Mouse (Mus musculus): Measurements from ENCODE around the gene Clic5.

The Clic5 gene

DNA sequence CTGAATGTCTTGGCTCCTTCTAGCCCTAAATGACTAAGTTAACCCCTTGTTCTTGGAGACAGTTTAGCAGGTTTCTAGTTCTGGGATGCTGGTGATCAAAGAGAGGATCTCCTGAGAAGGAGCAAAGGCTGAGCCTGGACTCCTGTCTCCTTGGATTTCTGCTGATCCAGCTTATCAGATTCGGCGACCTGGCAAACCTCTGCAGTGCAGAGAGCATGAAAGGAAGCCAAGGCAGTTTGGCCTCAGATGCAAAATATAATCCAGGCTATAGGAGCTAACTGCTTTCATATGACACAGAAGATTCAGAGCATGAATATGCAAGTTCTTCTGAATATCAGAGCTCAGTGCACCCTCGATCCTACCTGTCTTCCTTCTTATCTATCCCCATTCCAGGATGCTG, 83.0 kb downstream of the Clic5 start:
- no peak for DNase-seq

DNA sequence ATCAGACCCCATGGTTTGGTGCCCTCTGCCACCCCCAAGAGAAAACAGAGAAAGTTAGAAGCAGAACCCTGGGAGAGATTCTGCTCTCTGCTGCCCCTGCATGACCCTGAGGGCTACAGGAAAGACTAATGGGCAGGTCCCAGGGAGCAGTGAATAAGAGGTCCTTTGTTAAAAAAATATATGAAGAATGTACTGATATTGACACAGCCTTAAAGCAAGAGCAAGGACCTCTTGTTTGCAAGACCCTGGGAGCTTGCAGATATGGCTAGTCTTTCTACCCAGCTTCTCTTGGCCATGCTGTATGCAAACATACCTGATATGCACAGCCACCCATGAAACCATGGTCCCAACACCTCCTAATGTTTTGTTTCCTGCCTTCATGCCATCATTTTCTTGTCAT, 86.4 kb downstream of the Clic5 start:
- no peak for DNase-seq

DNA sequence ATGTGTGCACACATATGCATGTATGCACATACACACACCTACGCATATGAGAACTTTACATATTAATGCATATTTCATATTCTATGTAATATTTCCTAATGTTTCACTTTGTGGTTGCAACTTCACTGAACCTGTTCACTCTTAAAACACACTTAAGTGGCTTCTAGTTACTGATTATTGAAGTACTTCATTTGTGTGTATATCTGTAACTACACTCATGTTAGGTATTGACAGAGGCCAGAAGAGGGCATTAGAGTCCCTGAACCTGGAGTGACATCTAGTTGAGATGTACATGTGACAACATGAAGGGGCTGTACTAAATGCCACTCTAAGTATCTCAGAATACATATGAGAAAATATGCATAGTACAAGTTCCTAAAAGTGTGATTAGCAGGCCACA, 99.9 kb downstream of the Clic5 start:
- no peak for DNase-seq

DNA sequence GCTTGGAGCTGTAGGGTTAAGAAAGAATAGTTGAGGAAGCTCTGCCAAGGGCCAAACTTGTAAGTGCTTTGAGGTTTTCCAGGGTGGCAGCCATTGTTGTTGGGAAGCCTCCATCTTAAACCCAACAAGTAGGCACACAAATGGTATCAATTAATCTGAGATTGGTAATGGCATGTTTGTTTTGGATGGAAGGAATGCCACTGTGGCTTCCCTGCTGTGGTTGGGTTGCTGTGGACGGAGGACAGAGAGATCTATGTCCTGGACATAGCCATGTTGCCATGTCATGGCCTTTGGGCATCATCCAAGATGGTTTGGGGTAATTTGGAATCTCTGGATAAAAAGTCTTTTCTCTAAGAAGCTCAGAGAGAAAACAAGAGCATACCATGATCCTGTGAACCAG, 108.8 kb downstream of the Clic5 start:
- no peak for DNase-seq

DNA sequence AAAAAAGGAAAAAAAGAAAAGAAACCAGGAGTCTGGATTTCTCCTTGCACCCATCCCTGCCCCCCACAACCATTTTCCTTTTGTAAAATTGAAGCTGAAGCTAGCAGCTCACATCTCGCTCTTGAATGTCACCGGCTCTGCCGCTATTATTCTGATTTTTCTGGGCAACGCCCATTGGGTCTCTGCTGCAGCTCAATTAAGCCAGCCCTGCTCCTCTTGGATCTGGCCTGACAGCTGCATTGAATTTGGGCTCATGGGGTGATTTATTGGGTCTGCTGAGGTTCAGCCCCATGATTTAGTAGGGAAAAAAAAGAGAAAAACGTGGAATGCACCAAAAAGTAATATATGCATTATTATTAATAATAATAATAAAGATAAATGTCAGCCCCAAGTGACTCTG, 111.9 kb downstream of the Clic5 start:
- DNase-seq, result no peak

DNA sequence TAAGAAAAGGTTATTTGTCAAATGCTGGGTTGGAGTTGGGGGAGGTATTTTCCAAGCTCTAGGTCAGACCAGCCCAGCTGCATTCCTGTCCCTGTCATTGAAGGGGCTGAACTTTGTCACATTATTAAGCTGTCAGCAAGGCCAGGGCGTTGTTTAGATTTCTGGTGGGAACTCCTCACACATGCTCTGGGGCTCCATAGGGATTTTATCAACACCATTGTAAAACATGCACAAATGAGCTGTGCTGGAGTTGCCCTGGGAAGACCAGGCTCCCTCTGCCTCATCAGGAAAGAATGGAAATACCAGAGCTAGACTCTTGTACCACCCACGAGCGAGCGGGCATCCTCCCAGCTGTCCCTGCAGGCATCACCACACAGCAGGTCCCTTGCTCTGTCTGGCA, 112.3 kb downstream of the Clic5 start:
- DNase-seq, result no peak

DNA sequence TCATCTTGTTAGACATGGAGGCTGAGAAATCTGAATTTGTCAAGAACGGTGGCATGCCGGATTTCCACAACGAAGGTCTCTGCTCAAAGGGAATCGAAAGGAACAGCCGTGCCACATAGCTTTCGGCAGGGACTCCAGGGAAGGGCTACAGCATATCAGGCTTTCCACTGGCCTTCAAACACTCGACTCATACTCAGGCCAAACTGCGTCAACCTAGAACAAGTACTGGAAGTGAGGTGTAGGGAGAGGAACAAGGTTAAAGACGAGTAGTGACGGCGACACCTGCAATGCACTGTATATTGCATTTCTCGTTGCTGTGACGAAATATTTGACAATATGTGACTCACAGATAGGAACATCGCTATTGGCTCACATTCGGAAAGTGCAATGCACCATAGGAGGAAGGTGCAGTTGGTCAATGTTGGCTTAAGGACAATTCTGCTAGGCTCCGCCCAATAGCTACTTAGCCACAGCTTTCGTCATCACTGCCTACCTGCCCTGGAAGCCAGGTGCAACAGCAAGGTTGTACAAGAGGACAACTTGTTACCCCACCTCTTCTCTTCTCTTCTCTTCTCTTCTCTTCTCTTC, 112.9 kb downstream of the Clic5 start:
- DNase-seq, result no peak

DNA sequence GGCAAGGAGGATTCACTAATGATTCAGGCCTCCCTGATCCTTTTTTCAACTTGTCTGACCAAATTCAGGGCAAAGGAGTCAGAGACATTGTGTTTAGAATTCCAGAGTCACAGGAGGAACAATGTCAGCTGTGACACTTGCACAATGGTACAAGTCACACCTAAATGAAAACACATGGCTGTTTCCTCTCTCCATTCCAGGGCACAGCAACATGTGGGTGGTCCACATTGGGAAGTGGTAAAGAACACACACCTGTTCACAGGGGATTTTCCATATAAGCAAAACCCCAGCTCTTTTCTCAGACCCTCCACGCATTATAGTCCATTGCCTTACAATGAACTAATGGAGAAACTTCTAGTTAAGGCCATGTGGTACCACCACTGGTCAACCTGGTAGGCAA, 115.7 kb downstream of the Clic5 start:
- no peak for DNase-seq

DNA sequence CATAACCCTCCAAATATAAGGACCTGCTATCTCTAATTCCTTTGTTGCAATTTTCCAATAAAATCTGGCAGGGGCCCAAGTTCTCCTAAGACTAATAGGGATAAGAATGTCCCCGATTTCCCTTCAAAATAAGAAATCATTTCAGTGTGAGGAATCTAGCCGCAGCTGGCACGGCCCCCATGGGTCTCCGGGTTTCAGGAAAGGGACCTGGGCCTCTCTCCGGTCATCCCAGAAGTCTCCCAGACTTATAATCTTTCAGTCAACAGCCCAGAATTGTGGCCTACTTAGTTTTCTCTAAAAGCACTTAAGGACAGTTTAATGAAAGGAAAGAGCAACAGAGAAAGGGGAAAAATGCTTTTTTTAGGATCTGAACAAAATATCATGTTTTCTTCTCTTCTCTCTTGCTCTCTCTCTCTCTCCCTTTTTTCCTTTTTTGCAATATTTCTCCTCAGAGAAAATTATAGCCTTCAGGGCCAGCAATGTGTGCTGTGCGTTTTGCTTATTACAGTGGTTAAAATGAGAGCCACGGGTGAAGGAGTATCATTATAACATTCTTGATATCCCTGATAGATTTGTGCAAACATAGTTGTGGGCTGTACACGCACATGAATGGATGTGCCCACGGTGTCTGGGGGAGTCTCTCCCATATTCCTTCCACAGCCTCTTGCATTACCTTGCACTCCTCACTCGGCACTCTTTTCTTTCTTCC, 121.7 kb downstream of the Clic5 start:
- no peak for DNase-seq

DNA sequence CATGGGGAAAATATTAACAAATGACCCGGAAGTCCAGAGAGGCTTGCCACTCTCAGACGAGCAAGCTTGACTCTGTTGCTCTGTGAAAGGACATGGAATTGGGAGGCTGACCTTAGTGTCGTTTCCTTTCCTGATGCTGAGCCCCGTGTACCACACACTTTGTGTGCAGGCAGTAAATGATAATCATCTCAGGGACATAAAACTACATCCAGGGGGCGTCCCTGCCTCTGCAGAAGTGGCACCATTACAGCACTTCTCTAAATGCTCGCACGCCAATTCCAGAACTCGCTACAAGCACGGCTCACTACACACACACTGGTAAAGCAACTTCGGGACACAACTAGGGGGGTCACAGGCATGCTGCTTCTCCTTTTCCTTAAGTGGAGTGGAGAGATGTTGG, 136.9 kb downstream of the Clic5 start:
- DNase-seq, result no peak

DNA sequence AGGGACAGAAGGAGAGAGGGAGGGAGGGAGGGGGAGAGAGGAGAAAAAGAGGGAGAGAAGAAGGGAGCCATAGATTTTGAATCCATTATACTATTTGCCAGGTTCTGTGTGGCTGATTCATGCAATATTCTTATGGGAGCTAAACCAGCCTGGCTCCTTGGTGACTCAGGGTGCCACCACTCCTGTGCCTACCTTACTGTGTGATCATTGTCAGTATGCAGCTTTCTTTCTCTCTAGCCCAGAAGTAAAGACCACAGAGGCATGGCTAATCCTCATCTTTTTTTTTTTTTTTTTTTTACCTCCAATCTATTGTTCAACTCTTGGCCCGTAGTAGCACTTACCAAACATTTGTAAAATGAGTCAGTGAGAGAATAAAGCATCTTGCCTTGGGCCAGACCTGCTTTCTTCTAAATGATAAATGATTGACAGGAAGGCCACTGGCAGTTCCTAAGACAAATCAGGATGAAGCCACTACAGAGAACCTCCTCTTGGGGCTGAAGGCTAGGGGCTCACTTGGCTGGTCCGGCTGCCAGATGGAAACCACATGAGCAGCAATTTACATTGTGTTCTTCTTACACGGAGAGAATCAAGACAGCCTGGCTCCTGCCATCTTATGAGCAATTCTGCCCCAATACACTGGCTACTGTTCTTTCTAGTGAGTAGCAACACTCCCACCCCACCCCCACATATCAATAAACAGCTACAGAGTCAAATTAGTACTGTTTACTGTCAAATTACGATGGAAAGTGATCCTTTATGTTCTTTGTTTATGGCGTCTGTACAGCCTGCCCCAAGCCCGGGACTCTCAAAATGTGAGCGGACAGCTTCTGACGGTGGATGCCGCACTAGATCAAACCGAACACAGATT, 139.1 kb downstream of the Clic5 start:
- no peak for DNase-seq

DNA sequence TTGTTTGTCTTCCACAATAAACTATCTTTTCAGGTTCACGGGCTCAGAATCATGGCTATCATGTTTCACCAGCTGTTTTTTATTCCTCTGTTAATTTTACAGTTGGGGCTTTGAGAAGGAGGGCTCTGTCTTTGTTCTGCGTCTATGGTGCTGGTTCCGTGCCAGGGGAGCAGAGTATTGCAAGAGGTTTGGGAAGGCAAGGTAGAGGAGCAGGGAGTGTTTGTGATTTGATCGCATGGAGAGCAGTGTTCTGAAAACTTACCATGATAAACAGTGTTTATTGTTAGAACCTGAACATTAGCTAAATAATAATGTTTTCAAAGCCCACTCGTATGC, 139.7 kb downstream of the Clic5 start:
- no peak for DNase-seq

All from kidney, postnatal 25 days (tissue).